Mouse (Mus musculus) erythroblast, adult 5-6 weeks (primary cell): ENCODE measurements around the gene Snapc2. TPM values are rescaled to one million over a fixed set of nuclear protein-coding genes. Genes with fewer than 3 reads are reported as not detected.
A peak's percentile ranks its signal among the peaks of the same experiment; 100 is the strongest.

Experiments used
- ATAC-seq: replicated peaks from 2 replicates; pipeline ENCODE4 v1.8.0; 2016; ENCODE audit warnings: moderate number of reproducible peaks, mild to moderate bottlenecking, moderate TSS enrichment, inconsistent platforms; ENCODE audit not compliant: poor library complexity, low FRiP score, severe bottlenecking
- total RNA-seq, 2 experiments: library from RNA; stranded (forward) in 1 of 2; stranded (reverse) in 1 of 2; fragments of 150-400 nt in 1 of 2; fragments of 200-764, 138-1000 nt in 1 of 2; gene quantifications; 2 replicates each; pipeline versions ENCODE4 v1.2.3 to v1.2.4; 2015 to 2017; ENCODE audit warnings: low replicate concordance in 2 of 2

Snapc2 gene
- total RNA-seq, 2 experiments from 2014 or later: 0.68 to 13.8 TPM

GRCm38 (mm10) chr8:4259805-4260170 lies 6.9 kb downstream of the Snapc2 start:
- no peak for ATAC-seq

- ATAC-seq: no peak
Observed at GRCm38 (mm10) chr8:4263105-4263791, 10.4 kb downstream of the Snapc2 start.

GRCm38 (mm10) chr8:4265160-4265914 lies 12.5 kb downstream of the Snapc2 start:
- ATAC-seq: 0 out of 2 replicates have a peak, but pooled peaks have one; percentile 35

- peak; percentile 63; the same call in 1 of the 2 replicates for ATAC-seq
Observed at GRCm38 (mm10) chr8:4267627-4268026, 14.7 kb downstream of the Snapc2 start.

GRCm38 (mm10) chr8:4269609-4270008 lies 16.7 kb downstream of the Snapc2 start:
- ATAC-seq: no peak

GRCm38 (mm10) chr8:4275275-4276110 lies 22.6 kb downstream of the Snapc2 start, which contains the start of gene Timm44:
Gene Timm44 (minus strand): TSS chr8:4275913.
- ATAC-seq: peak; percentile 100

- ATAC-seq: no peak; the same call in 1 of the 2 replicates
Observed at GRCm38 (mm10) chr8:4276111-4276465, 23.2 kb downstream of the Snapc2 start.

- ATAC-seq: no peak
Observed at GRCm38 (mm10) chr8:4292738-4293137, 39.9 kb downstream of the Snapc2 start.

- no peak for ATAC-seq
Observed at GRCm38 (mm10) chr8:4297822-4298221, 44.9 kb downstream of the Snapc2 start.

GRCm38 (mm10) chr8:4304124-4304547 lies 51.3 kb downstream of the Snapc2 start:
- ATAC-seq: no peak

Other genes starting within 250 kb of the Snapc2 start
- gene Cd209f, start 147.2 kb upstream of the Snapc2 start, total RNA-seq (2015; ENCODE audit: low replicate concordance): 2.3 and 7.1 TPM in 2 replicates
- 1.4 and 3.4 TPM in 2 replicates for gene Cd209f, start 147.2 kb upstream of the Snapc2 start, total RNA-seq (2017; ENCODE audit: low replicate concordance)
- 3.1 TPM in 1 of 2 replicates, not detected in the other for gene Cd209g, start 119.0 kb upstream of the Snapc2 start, total RNA-seq (2015; ENCODE audit: low replicate concordance)
- 0.56 and 0.85 TPM in 2 replicates for gene Cd209g, start 119.0 kb upstream of the Snapc2 start, total RNA-seq (2017; ENCODE audit: low replicate concordance)
- 0.38 and 4.0 TPM in 2 replicates for gene Evi5l, start 86.5 kb upstream of the Snapc2 start, total RNA-seq (2015; ENCODE audit: low replicate concordance)
- gene Evi5l, start 86.5 kb upstream of the Snapc2 start, total RNA-seq (2017; ENCODE audit: low replicate concordance): 3.6 and 4.2 TPM in 2 replicates
- gene Prr36, start 35.6 kb upstream of the Snapc2 start, total RNA-seq (2015; ENCODE audit: low replicate concordance): not detected in 2 replicates
- gene Prr36, start 35.6 kb upstream of the Snapc2 start, total RNA-seq (2017; ENCODE audit: low replicate concordance): 0.09 TPM in 1 of 2 replicates, not detected in the other
- gene Lrrc8e, start 26.3 kb upstream of the Snapc2 start, total RNA-seq (2015; ENCODE audit: low replicate concordance): not detected in 2 replicates
- gene Lrrc8e, start 26.3 kb upstream of the Snapc2 start, total RNA-seq (2017; ENCODE audit: low replicate concordance): not detected in 2 replicates
- gene Map2k7, start 14.3 kb upstream of the Snapc2 start, total RNA-seq (2015; ENCODE audit: low replicate concordance): 16.3 and 22.4 TPM in 2 replicates
- 6.6 and 8.6 TPM in 2 replicates for gene Map2k7, start 14.3 kb upstream of the Snapc2 start, total RNA-seq (2017; ENCODE audit: low replicate concordance)
- 0.84 TPM in 1 of 2 replicates, not detected in the other for gene Gm49320, start 14.2 kb upstream of the Snapc2 start, total RNA-seq (2015; ENCODE audit: low replicate concordance)
- gene Gm49320, start 14.2 kb upstream of the Snapc2 start, total RNA-seq (2017; ENCODE audit: low replicate concordance): not detected in 2 replicates
- gene Tgfbr3l, start 4.9 kb upstream of the Snapc2 start, total RNA-seq (2015; ENCODE audit: low replicate concordance): 6.1 TPM in 1 of 2 replicates, not detected in the other
- 0.43 TPM in 1 of 2 replicates, not detected in the other for gene Tgfbr3l, start 4.9 kb upstream of the Snapc2 start, total RNA-seq (2017; ENCODE audit: low replicate concordance)
- not detected in 2 replicates for gene Ctxn1, start 6.2 kb downstream of the Snapc2 start, total RNA-seq (2015; ENCODE audit: low replicate concordance)
- 0.34 TPM in 1 of 2 replicates, not detected in the other for gene Ctxn1, start 6.2 kb downstream of the Snapc2 start, total RNA-seq (2017; ENCODE audit: low replicate concordance)
- gene Timm44, start 22.8 kb downstream of the Snapc2 start, total RNA-seq (2015; ENCODE audit: low replicate concordance): 11.7 and 24.2 TPM in 2 replicates
- 19.4 and 31.6 TPM in 2 replicates for gene Timm44, start 22.8 kb downstream of the Snapc2 start, total RNA-seq (2017; ENCODE audit: low replicate concordance)
- 14.4 and 15.9 TPM in 2 replicates for gene Ccl25, start 72.1 kb downstream of the Snapc2 start, total RNA-seq (2015; ENCODE audit: low replicate concordance)
- 7.4 and 12.0 TPM in 2 replicates for gene Ccl25, start 72.1 kb downstream of the Snapc2 start, total RNA-seq (2017; ENCODE audit: low replicate concordance)
- 22.3 and 28.2 TPM in 2 replicates for gene Elavl1, start 72.3 kb downstream of the Snapc2 start, total RNA-seq (2015; ENCODE audit: low replicate concordance)
- gene Elavl1, start 72.3 kb downstream of the Snapc2 start, total RNA-seq (2017; ENCODE audit: low replicate concordance): 17.0 and 26.2 TPM in 2 replicates
- not detected in 2 replicates for gene Cers4, start 239.9 kb downstream of the Snapc2 start, total RNA-seq (2015; ENCODE audit: low replicate concordance)
- gene Cers4, start 239.9 kb downstream of the Snapc2 start, total RNA-seq (2017; ENCODE audit: low replicate concordance): 0.70 and 0.77 TPM in 2 replicates